Mouse (Mus musculus): ENCODE data around the gene Dusp19.

- TF ChIP-seq POLR2A (IDR thresholded peaks at IDR 0.05; ENCODE audit: borderline replicate concordance, extremely low read depth, insufficient read depth, insufficient read length, poor library complexity, severe bottlenecking), result no peak
- TF ChIP-seq CTCF (IDR thresholded peaks at IDR 0.05; ENCODE audit: borderline replicate concordance, extremely low read depth, insufficient read depth, insufficient read length), result no peak
These were observed 17.0 kb upstream of the Dusp19 start for GRCm38 (mm10) chr2:80599850-80600249.

Measured in brain, embryonic 14.5 days (tissue).